Mouse (Mus musculus): Measurements from ENCODE around the gene Lonrf2.

DNA sequence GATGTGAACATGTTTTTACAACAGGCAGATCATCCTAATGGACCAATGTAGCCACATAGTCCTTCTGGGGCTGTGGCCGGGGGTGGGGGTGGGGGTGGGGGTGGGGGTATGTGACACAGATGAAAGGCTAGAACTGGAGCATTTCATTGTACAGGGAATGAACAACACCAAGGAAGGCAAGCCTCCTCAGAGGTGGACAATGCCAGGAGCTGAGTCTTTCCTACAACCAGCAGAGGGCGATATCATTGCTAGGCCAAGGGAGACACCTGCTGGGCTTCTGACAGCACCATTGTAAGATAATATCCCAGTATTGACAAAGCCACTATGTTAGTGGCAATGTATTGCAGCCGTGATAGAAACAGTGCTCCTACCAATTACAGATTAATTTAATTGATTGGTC, 37.2 kb downstream of the Lonrf2 start:
- TF ChIP-seq CTCF (IDR thresholded peaks at IDR 0.05; ENCODE audit: low read depth, low read length), result peak; percentile 65
- TF ChIP-seq TAL1 (conservative IDR thresholded peaks at IDR 0.05; ENCODE audit: low read depth, low read length), result no peak
- TF ChIP-seq POLR2AphosphoS5 (IDR thresholded peaks at IDR 0.05; ENCODE audit: insufficient replicate concordance, low read depth, low read length), result no peak

All from G1E (cell line).